Mouse (Mus musculus) ovary, adult 18-20 months (tissue): ENCODE measurements at regions not wholly inside any gene's neighbourhood (a gene's known extent, or its start where the extent isn't known, plus 50 kb on each side); places are given as distances from the start of the nearest gene placed in this dataset.
A peak's percentile ranks its signal among the peaks of the same experiment; 100 is the strongest.

Experiments
- DNase-seq: peaks from one replicate; pipeline ENCODE4 v3.0.0; 2022; ENCODE audit warnings: low spot score, mixed read lengths

GRCm38 (mm10) chr3:115596523-115596922 lies 118.3 kb downstream of the S1pr1 start:
- peak; percentile 9 for DNase-seq

- no peak for DNase-seq
Observed at GRCm38 (mm10) chr3:115590716-115591115, 124.2 kb downstream of the S1pr1 start.

GRCm38 (mm10) chr3:115588585-115588984 lies 126.3 kb downstream of the S1pr1 start:
- DNase-seq = no peak

DNA sequence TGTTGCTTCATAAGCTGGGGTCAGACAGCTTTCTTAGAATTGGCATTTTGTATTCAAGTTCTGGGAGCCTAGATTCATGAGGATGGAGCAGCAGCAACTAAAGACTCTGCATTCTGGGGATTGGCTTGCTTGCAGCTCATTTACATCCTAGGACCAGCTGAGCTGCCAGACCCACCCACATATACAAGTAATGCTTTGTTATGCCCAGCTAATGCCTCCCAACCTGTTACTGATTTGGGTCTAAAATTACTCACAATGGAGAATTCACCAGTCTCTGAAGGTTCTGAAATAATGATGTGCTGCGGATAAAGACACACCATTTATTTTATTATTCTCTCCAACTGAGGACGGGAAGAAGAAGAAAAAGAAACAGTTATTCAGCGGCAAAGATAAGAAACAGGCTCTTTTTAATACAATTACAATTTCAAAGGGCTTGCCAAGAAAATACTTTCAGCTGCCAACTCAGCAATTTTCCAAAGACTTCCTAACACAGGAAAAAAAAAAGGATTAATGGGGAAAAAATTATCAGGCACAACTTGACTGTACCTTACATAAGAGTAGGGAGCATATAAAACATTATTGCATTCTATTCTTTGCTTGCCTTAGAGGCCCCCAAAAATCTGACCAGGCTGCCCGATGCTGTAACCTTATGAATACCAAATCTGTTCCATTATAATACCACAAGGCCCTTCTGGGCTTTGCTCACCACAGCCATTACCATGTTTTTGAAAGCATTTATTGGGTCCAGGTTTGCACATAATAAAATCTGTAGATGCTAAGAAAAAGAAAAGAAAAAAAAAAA lies 134.5 kb downstream of the S1pr1 start:
- no peak for DNase-seq

DNA sequence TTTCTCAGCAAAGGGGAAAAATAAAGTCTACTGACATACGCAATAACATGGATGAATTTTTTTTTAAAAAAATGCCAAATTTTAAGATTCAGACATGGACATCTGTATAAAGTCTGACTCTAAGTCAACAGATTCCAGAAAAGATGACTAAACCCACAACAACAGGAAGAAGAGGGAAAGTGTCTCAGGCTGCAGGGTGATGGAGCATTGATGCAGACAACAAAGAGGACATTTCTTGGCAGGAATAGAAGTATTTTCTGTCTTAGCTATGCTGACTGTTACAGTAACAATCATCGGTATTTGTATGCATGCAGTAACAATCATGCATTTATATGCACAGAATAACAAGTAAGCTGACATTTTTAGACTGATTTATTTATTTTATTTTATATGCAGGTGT lies 139.5 kb downstream of the S1pr1 start:
- DNase-seq = no peak

DNA sequence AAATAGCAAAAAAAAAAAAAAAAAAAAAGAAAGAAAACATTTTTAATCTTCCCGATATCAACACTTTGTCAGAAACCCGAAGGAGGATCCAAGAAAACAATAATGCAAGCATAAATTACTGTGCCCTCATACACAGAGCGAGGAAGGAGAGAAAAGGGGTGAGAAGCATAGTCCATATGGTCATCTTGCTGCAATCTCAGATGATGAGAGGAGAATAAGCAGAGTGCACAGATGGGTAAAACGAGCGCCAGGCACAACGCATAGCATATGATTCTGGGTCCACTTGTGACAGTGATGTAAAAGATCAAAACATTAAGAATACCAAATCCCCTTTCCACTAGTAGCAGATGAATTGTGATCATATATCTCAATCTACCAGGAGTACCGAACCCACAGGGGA lies 152.1 kb downstream of the S1pr1 start:
- no peak for DNase-seq

GRCm38 (mm10) chr3:115554809-115555708 lies 159.8 kb downstream of the S1pr1 start:
- no peak for DNase-seq

GRCm38 (mm10) chr3:115553848-115554515 lies 160.9 kb downstream of the S1pr1 start:
- DNase-seq = no peak

GRCm38 (mm10) chr3:115541789-115542188 lies 173.1 kb downstream of the S1pr1 start:
- no peak for DNase-seq

DNA sequence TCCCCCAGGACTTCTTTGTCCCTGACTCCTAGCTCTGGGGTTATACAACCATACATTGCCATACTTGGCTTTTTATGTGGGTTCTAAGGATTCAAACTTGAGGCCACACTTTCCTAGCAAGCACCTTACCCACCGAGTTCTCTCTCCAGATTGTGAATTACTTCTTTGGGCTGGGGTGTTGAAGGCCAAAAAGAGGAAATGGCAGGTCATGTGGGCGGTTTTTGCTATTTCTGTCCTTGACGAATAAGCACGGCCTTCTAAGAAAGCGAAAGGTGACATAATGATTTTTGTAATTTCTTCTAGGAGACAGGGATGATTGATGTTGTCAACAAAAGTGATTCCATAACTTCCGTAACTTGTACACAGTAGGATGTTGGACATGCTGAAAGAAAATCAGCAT lies 176.5 kb downstream of the S1pr1 start:
- no peak for DNase-seq

GRCm38 (mm10) chr3:115532141-115532735 lies 182.6 kb downstream of the S1pr1 start:
- DNase-seq = no peak

- no peak for DNase-seq
Observed at GRCm38 (mm10) chr3:115530441-115530840, 184.4 kb downstream of the S1pr1 start.

DNA sequence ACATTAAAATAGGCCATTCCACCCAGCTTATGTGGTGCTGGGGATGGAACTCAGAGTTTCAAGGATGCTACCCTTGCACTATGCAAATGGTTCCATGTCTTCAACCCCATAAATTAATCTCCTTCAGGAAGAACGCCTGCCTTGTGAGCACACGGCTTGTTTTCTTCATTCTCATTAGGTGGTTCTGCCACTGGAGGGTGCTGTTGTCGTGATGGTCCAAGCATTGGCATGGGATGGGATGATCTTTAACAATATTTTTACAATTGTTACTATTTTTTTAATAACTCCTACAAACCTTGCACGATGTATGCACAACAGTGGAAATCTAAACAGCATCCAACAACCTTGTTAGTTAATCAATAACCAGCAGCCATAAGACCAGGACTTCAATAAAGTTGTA lies 185.0 kb downstream of the S1pr1 start:
- no peak for DNase-seq

- DNase-seq = no peak
Observed at GRCm38 (mm10) chr3:115523515-115523914, 191.4 kb downstream of the S1pr1 start.

- no peak for DNase-seq
Observed at GRCm38 (mm10) chr3:115515645-115516044, 199.2 kb downstream of the S1pr1 start.

DNA sequence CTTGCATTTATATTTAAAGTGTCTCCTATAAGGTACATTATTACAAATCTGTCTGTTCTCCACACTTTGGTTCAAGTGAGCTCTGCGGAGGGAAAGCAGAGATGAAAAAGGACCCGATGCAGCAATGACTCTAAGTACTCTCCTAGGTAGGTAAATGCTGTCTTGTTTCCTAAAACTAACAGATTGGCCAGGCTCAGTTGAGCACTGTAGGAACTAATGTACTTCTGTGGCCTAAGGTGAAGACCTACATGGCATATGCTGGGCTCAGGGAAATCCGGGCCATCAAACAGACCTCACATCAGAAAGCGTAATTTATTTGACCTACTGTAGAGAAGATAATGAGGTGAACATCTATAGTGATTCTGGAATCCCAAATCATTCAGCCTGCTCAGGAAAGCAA lies 205.2 kb downstream of the S1pr1 start:
- DNase-seq = no peak

GRCm38 (mm10) chr3:115497420-115497819 lies 217.5 kb downstream of the S1pr1 start:
- no peak for DNase-seq

GRCm38 (mm10) chr3:115496110-115496509 lies 218.8 kb downstream of the S1pr1 start:
- DNase-seq = no peak

GRCm38 (mm10) chr3:115495692-115496091 lies 219.2 kb downstream of the S1pr1 start:
- DNase-seq = no peak

GRCm38 (mm10) chr3:115468980-115469379 lies 245.9 kb downstream of the S1pr1 start:
- DNase-seq = no peak

DNA sequence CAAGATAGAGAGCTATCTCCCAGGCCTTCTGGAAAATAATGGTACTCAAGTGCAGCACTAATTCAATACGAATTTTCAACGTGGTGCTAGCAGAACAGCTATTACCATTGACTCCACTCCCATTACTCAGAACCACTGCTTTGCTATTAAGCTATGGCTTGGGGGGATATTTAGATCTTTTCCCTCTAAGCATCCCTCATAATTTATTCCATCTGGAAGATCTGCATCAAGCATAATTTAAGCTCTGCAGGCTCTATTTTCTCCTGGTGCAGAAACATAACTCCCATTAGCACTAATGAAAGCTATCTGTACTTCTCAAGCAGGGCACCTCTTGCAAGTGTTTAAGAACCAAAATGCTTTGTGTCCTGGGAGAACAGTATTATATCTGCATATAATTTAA lies 247.0 kb downstream of the S1pr1 start:
- DNase-seq = no peak

GRCm38 (mm10) chr3:115462623-115463022 lies 252.2 kb downstream of the S1pr1 start:
- DNase-seq = no peak
